Mouse (Mus musculus) heart, adult 2 months (tissue): ENCODE measurements around the gene Srp72. TPM values are rescaled to one million over a fixed set of nuclear protein-coding genes. Genes with fewer than 3 reads are reported as not detected.

ENCODE experiments used
- DNase-seq, 2 experiments: peaks; one replicate each; pipeline ENCODE4 v3.0.0; 2021
- H3K27ac ChIP-seq: fragments of 200-600 bp; 2 replicates; pipeline ENCODE4 v1.8.1; 2022
- H3K27me3 ChIP-seq: fragments of 200-500 bp; 2 replicates; pipeline ENCODE4 v1.6.1; 2012; ENCODE audit warnings: mild to moderate bottlenecking, low read length, inconsistent platforms, mixed read lengths; ENCODE audit not compliant: control insufficient read depth, insufficient read depth
- H3K36me3 ChIP-seq: fragments of 200-500 bp; 2 replicates; pipeline ENCODE4 v1.6.1; 2012; ENCODE audit warnings: low read length, inconsistent platforms; ENCODE audit not compliant: control insufficient read depth, insufficient read depth
- H3K4me1 ChIP-seq: fragments of 200-500 bp; 2 replicates; pipeline ENCODE4 v1.6.1; 2011; ENCODE audit warnings: low read length; ENCODE audit not compliant: control insufficient read depth, insufficient read depth
- H3K4me3 ChIP-seq: fragments of 200-600 bp; 2 replicates; pipeline ENCODE4 v1.8.1; 2022
- H3K79me2 ChIP-seq: fragments of 200-500 bp; replicated peaks from 2 replicates; pipeline ENCODE4 v1.6.1; 2012; ENCODE audit warnings: mild to moderate bottlenecking, inconsistent platforms, low read length, moderate library complexity, mixed read lengths; ENCODE audit not compliant: control insufficient read depth, insufficient read depth
- H3K9ac ChIP-seq: fragments of 200-500 bp; 2 replicates; pipeline ENCODE4 v1.6.1; 2012; ENCODE audit warnings: low read depth, mild to moderate bottlenecking, control low read depth, inconsistent platforms, low read length, mixed read lengths
- CTCF ChIP-seq: fragments of 200-600 bp; IDR thresholded peaks from 2 replicates; pipeline ENCODE4 v1.8.1; 2022; ENCODE audit warnings: antibody characterized with exemption, mild to moderate bottlenecking, moderate library complexity
- EP300 ChIP-seq: fragments of 200-500 bp; IDR thresholded peaks from 2 replicates; pipeline ENCODE4 v1.6.1; 2011; ENCODE audit warnings: low read depth, low read length, control low read depth; ENCODE audit not compliant: insufficient read depth
- POLR2A ChIP-seq: fragments of 200-500 bp; IDR thresholded peaks from 2 replicates; pipeline ENCODE4 v1.6.1; 2011; ENCODE audit warnings: mild to moderate bottlenecking, low read depth, low read length, control low read depth; ENCODE audit not compliant: insufficient read depth
- WGBS: fragments of 180-500 bp; shearing (Covaris S2); methylation state at CpG from one replicate; pipeline ENCODE4 v1.1.7; 2018; 5-methylcytosine and 5-hydroxymethylcytosine counted together
- intact Hi-C: fragments of 180-260 bp; cut with DNase I; formaldehyde crosslinking; loops from one replicate; pipeline ENCODE4 v1.15.1; 2025
- polyA plus RNA-seq: library from polyadenylated mRNA; depleted of rRNA; stranded (reverse); fragments of >200 nt; gene quantifications from 2 replicates; pipeline ENCODE4 v1.2.3, GENCODE M21; 2012; rRNA removed
- total RNA-seq, 2 experiments: library from RNA; stranded (reverse); gene quantifications; 2 replicates each; pipeline ENCODE4 v1.2.3; 2021

Gene Srp72
- total and polyA plus RNA-seq, 3 experiments: 16.3 to 56.2 (median 51.5) TPM

- TF ChIP-seq CTCF (no peak), EP300 (no peak), POLR2A (no peak)
- Histone ChIP-seq H3K27ac (no peak overlapping the region), H3K4me3 (no peak overlapping the region), H3K36me3 (no peaks in the 10 kb centered on the region), H3K9ac (no peak overlapping the region), H3K79me2 (no peaks in the 10 kb centered on the region), H3K27me3 (no peaks in the 10 kb centered on the region), H3K4me1 (no peaks in the 10 kb centered on the region; the same call in 1 of the 2 replicates)
- 54% methylated on average over 5 of the region's 5 CpGs for WGBS
- intact Hi-C loops: no loop called here
- no peak for DNase-seq
These were observed 69.9 kb downstream of the Srp72 start for GRCm38 (mm10) chr5:77044362-77044761.

Other genes with a start within 250 kb of the Srp72 start
- gene Aasdh, start 69.2 kb upstream of the Srp72 start, total RNA-seq: 10 to 100 TPM; 12.7 to 16.2 TPM
- gene Aasdh, start 69.2 kb upstream of the Srp72 start, polyA plus RNA-seq: 19.9 and 31.8 TPM in 2 replicates
- gene Paics, start 23.4 kb upstream of the Srp72 start, total RNA-seq: 100 to 1,000 TPM; 140 to 158 TPM
- gene Paics, start 23.4 kb upstream of the Srp72 start, polyA plus RNA-seq: 78.3 and 124 TPM in 2 replicates
- gene Ppat, start 23.1 kb upstream of the Srp72 start, total RNA-seq: 10 to 100 TPM; 13.3 to 17.6 TPM
- 5.5 and 9.9 TPM in 2 replicates for gene Ppat, start 23.1 kb upstream of the Srp72 start, polyA plus RNA-seq
- not detected for gene Arl9, start 29.4 kb downstream of the Srp72 start, total RNA-seq
- not detected in 2 replicates for gene Arl9, start 29.4 kb downstream of the Srp72 start, polyA plus RNA-seq
- not detected for gene Thegl, start 41.3 kb downstream of the Srp72 start, total RNA-seq
- gene Thegl, start 41.3 kb downstream of the Srp72 start, polyA plus RNA-seq: 0.25 TPM in 1 of 2 replicates, not detected in the other
- 100 to 1,000 TPM; 367 to 385 TPM for gene Hopx, start 140.4 kb downstream of the Srp72 start, total RNA-seq
- 284 and 285 TPM in 2 replicates for gene Hopx, start 140.4 kb downstream of the Srp72 start, polyA plus RNA-seq
- not detected for gene Spink2, start 236.8 kb downstream of the Srp72 start, total RNA-seq
- gene Spink2, start 236.8 kb downstream of the Srp72 start, polyA plus RNA-seq: 1.3 and 2.2 TPM in 2 replicates